Mouse (Mus musculus) myocyte (in vitro differentiated cells): ENCODE data around the gene Kcnmb3.
A peak's percentile ranks its signal among the peaks of the same experiment; 100 is the strongest.

ENCODE experiments used
- E2F4 ChIP-seq: IDR thresholded peaks from one replicate; pipeline ENCODE4 v1.6.1; 2011; ENCODE audit warnings: mild to moderate bottlenecking, control low read depth, moderate library complexity; ENCODE audit not compliant: insufficient read depth
- MAX ChIP-seq: IDR thresholded peaks from one replicate; pipeline ENCODE4 v1.6.1; 2011; ENCODE audit warnings: low read depth, mild to moderate bottlenecking, control low read depth
- MYOD1 ChIP-seq, 3 experiments: IDR thresholded peaks; one replicate each; pipeline ENCODE4 v1.6.1; 2011; ENCODE audit warnings: control low read depth in 2 of 3, low read depth in 2 of 3, mild to moderate bottlenecking in 2 of 3, moderate library complexity in 1 of 3; ENCODE audit not compliant: insufficient read length in 2 of 3, control insufficient read depth in 1 of 3
- MYOG ChIP-seq, 3 experiments: IDR thresholded peaks; one replicate each; pipeline ENCODE4 v1.6.1; 2011; ENCODE audit warnings: control low read depth in 2 of 3, low read depth in 2 of 3, mild to moderate bottlenecking in 2 of 3; ENCODE audit not compliant: insufficient read length in 2 of 3, control insufficient read depth in 1 of 3, insufficient read depth in 1 of 3
- POLR2A ChIP-seq: IDR thresholded peaks from one replicate; pipeline ENCODE4 v1.6.1; 2011; ENCODE audit warnings: low read depth, mild to moderate bottlenecking, control low read depth, moderate library complexity; ENCODE audit not compliant: insufficient read length
- POLR2AphosphoS2 ChIP-seq: IDR thresholded peaks from one replicate; pipeline ENCODE4 v1.6.1; 2011; ENCODE audit warnings: low read depth, control low read depth; ENCODE audit not compliant: insufficient read length
- REST ChIP-seq: IDR thresholded peaks from one replicate; pipeline ENCODE4 v1.6.1; 2011; ENCODE audit warnings: mild to moderate bottlenecking, control low read depth, moderate library complexity; ENCODE audit not compliant: insufficient read depth, insufficient read length
- TCF12 ChIP-seq: IDR thresholded peaks from one replicate; pipeline ENCODE4 v1.6.1; 2011; ENCODE audit warnings: mild to moderate bottlenecking, control low read depth; ENCODE audit not compliant: poor library complexity, insufficient read depth, severe bottlenecking
- USF1 ChIP-seq: IDR thresholded peaks from one replicate; pipeline ENCODE4 v1.6.1; 2011; ENCODE audit warnings: low read depth, mild to moderate bottlenecking, control low read depth, moderate library complexity

DNA sequence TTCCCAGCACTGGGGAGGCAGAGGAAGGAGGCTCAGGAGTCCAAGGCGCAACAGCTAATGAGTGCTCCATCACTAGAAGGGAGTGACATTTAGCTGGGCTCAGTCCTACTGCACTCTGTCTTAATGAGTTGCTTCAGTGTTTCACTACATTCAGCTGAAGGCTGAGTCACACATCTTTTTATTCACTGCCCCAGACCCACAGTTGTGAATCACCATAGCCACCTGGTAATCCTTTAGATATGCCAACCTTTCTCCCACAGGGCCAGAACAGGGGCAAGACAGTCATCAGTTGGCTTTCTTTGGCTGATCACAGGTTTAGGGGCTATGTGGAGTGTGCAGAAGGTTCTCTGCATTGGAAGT is 4.7 kb upstream of the Kcnmb3 start:
- TF ChIP-seq POLR2A (no peak), E2F4 (no peak), USF1 (no peak), MYOG (IDR thresholded peaks at IDR 0.05; ENCODE audit: control insufficient read depth in 1 of 3, insufficient read depth in 1 of 3, insufficient read length in 2 of 3, low read depth in 2 of 3) (no peak), MYOD1 (IDR thresholded peaks at IDR 0.05; ENCODE audit: control insufficient read depth in 1 of 3, insufficient read length in 2 of 3, low read depth in 2 of 3) (peak in 1 of 3 experiments; percentile 50), MAX (no peak), TCF12 (no peak), POLR2AphosphoS2 (no peak), REST (no peak)
